Mouse (Mus musculus) hindbrain, postnatal 0 days (tissue): ENCODE measurements at regions not wholly inside any gene's neighbourhood (a gene's known extent, or its start where the extent isn't known, plus 50 kb on each side); places are given as distances from the start of the nearest gene placed in this dataset.
"Not testable (repeated sequence)": the region's sequence is repeated elsewhere in the genome, so short reads cannot be mapped to it uniquely, and the experiment has no call there.

ENCODE experiments used
- ATAC-seq: fragments of 200-750 bp; cut with Nextera tagmentation; 2 replicates; pipeline ENCODE4 v1.8.0; 2017; ENCODE audit warnings: mild to moderate bottlenecking, moderate TSS enrichment, moderate library complexity
- DNase-seq: peaks from one replicate; pipeline ENCODE4 v3.0.0-alpha.2; 2015; ENCODE audit warnings: low spot score
- H3K27ac ChIP-seq: fragments of 300-500 bp; sonication (generic); 2 replicates; pipeline ENCODE4 v1.5.1; 2014; ENCODE audit warnings: mild to moderate bottlenecking
- H3K27me3 ChIP-seq: fragments of 300-500 bp; sonication (generic); 2 replicates; pipeline ENCODE4 v1.6.1; 2014; ENCODE audit warnings: low read length, mixed read lengths; ENCODE audit not compliant: insufficient read depth
- H3K36me3 ChIP-seq: fragments of 300-500 bp; sonication (generic); 2 replicates; pipeline ENCODE4 v1.6.1; 2014; ENCODE audit warnings: low read length, mixed read lengths; ENCODE audit not compliant: insufficient read depth
- H3K4me1 ChIP-seq: fragments of 300-500 bp; sonication (generic); 2 replicates; pipeline ENCODE4 v1.6.1; 2014; ENCODE audit warnings: antibody characterized with exemption, low read length, mixed read lengths; ENCODE audit not compliant: insufficient read depth
- H3K4me2 ChIP-seq: fragments of 300-500 bp; sonication (generic); 2 replicates; pipeline ENCODE4 v1.6.1; 2014; ENCODE audit warnings: low read depth, mild to moderate bottlenecking, low read length, moderate library complexity, mixed read lengths
- H3K4me3 ChIP-seq: fragments of 300-500 bp; sonication (generic); 2 replicates; pipeline ENCODE4 v1.5.1; 2014; ENCODE audit warnings: low read length
- H3K9ac ChIP-seq: fragments of 300-500 bp; sonication (generic); replicated peaks from 2 replicates; pipeline ENCODE4 v1.6.1; 2014; ENCODE audit warnings: mild to moderate bottlenecking, low read length, moderate library complexity, mixed read lengths
- H3K9me3 ChIP-seq: fragments of 300-500 bp; sonication (generic); 2 replicates; pipeline ENCODE4 v1.6.1; 2016; ENCODE audit warnings: low read length, mixed read lengths
- CTCF ChIP-seq: IDR thresholded peaks from 2 replicates; pipeline ENCODE4 v1.5.1; 2016; ENCODE audit warnings: antibody characterized with exemption, control low read depth, low read depth
- WGBS: fragments of 180-500 bp; shearing (Covaris S2); extraction: QIAGEN DNeasy Blood & Tissue Kit; methylation state at CpG from one replicate; pipeline ENCODE4 v1.1.7; 2014; 5-methylcytosine and 5-hydroxymethylcytosine counted together

DNA sequence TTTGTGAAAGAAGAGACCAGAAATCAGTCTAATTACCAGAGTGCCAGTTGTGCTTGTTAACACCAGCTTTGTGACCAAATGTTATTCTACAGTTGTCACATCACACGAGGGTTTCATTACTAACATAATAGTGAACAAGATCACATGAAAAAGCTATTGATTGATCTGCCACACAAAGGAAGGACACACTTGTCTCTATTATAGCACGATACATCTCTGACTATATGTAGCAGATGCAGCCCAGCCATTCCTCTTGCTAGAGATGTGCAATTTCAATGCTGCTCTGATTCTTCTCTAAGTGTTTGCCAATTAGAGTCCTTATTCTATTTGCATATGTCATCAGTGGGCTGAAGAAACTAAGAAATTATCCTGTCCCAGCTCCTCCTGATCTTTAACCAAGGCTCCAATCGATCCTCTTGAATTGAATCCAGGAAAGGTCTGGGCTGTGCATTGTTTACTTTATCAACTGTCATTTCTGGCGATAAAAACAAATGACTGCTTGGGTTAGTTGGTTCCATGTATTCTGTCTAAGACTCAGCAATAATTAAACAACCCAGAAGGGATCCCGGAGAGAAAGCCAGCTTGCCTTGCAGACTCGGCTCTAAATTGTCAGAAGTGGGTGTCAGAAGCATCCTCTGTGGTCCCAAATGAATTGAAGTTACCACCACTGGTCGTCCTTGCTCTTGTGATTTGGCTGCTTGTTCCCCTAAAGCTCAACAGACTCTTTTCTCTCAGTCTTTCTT lies 551.7 kb upstream of the Ptbp2 start:
- no peak for DNase-seq
- H3K9ac ChIP-seq: no peak overlapping the region
- no peak for TF ChIP-seq CTCF

DNA sequence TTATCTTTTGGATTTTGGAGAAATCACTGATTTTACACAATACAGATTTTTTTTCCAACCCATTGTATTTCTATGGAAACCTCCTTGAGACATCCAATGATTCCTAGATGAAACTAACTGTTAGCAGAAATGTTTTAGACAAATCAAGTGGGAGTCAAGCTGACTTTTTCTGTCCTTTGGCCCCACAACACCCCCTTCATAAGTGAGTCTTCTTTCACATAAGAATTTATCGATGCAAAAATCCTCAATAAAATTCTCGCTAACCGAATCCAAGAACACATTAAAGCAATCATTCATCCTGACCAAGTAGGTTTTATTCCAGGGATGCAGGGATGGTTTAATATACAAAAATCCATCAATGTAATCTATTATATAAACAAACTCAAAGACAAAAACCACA lies 522.8 kb upstream of the Ptbp2 start:
- H3K9ac ChIP-seq, H3K4me1 ChIP-seq, H3K9me3 ChIP-seq, H3K27ac ChIP-seq, H3K36me3 ChIP-seq, H3K27me3 ChIP-seq, H3K4me3 ChIP-seq, H3K4me2 ChIP-seq, ATAC-seq, DNase-seq: not testable (repeated sequence)
- 90% methylated on average over 3 of the region's 3 CpGs for WGBS

More for the DNA sequence above, 551.7 kb upstream of the Ptbp2 start:
- Histone ChIP-seq H3K27ac (no peak overlapping the region), H3K4me2 (no peak overlapping the region), H3K4me3 (no peak overlapping the region), H3K9me3 (no peaks in the 10 kb centered on the region), H3K4me1 (no peaks in the 10 kb centered on the region), H3K27me3 (no peaks in the 10 kb centered on the region), H3K36me3 (no peaks in the 10 kb centered on the region)
- WGBS: 62% methylated on average over 7 of the region's 7 CpGs
- ATAC-seq: no peak

DNA sequence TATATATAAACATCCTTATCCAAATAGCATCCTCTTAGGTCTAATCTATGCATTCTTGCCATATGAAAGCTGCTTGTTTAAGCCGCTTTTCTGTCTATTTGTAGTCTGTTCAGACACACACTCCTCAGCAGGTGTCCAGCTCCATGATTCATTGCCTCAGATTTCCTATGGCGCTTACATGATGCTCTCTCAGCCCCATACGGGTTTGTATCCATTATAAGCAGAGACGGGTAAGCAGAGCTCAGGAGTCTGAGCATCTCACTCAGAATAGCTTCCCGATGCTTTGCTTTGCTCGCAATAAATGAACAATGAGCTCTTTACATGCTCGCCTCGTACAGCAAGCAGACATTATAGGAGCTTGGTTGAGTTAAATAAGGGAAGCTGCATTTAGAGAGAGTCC lies 521.3 kb upstream of the Ptbp2 start:
- no peak overlapping the region for H3K4me3 ChIP-seq
- DNase-seq: peak; percentile 6
- H3K9ac ChIP-seq: no peak overlapping the region
- H3K9me3 ChIP-seq: no peaks in the 10 kb centered on the region
- ATAC-seq: no peak
- WGBS: 28% methylated on average over 8 of the region's 8 CpGs
- no peak for TF ChIP-seq CTCF
- H3K4me1 ChIP-seq: no peaks in the 10 kb centered on the region
- no peak overlapping the region for H3K4me2 ChIP-seq
- H3K27ac ChIP-seq: no peak overlapping the region
- no peaks in the 10 kb centered on the region for H3K36me3 ChIP-seq
- no peaks in the 10 kb centered on the region for H3K27me3 ChIP-seq
